Mouse (Mus musculus) thymus, postnatal 25 days (tissue): ENCODE results near the gene Dync1li1.
A peak's percentile ranks its signal among the peaks of the same experiment; 100 is the strongest.
"Not testable (repeated sequence)": the region's sequence is repeated elsewhere in the genome, so short reads cannot be mapped to it uniquely, and the experiment has no call there.

Experiments used
- DNase-seq: peaks from one replicate; pipeline ENCODE4 v3.0.0; 2022

The Dync1li1 gene

DNA sequence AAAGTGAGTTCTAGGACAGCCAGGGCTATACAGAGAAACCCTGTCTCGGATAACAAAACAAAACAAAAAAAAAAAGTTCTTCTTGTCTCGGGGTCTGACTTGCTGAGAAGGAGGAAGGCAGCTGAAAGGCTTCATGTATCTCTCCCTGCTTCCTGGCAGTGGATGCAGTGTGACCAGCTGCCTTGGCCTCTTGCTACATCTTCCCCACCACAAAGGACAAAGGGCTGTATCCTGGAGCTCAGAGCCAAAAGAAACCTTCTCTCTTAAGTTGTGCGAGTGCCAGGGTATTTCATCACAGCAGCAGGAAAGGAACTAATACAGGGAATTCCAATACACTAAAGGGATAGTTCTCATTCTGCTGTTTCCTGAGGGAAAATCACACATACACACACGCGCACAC lies 10.0 kb upstream of the Dync1li1 start:
- DNase-seq, result no peak

DNA sequence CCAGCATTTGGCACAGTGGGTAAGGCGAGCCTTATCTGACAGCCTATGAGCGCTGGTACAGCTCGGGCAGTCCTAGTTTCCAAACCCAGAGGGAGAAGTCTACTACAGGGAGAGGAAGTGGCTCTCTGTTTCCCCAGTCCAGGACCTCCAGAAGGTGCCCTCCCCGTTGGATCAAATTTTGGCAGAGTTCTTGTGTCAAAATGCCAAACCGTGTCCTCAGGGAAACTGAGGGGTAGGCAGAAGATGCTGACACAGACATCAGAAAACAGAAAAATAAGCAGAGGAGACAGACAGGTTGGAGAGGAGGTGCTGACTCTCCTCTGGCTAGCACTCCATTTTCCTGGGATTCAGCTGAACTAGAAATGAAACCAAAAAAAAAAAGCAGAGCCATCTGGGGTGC lies 8.6 kb upstream of the Dync1li1 start:
- no peak for DNase-seq

DNA sequence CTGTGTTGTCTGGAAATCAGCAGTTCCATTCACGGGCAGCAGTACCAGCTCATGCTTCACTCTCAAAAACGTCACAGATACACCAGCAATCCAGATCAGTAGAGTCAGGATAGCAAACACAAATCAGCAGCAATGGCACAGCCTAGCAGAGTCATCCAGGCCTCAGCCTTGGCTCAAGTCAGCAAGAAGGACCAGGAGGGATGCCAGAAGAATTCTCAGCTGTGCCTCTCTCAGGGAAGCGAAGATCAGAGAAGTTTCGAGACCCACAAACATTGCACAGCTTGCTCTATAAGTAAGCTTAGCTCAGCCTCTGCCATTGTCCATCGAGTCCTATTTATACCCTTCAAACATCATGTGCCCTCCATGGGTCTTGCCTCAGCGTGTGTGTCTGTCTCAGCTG lies 8.1 kb upstream of the Dync1li1 start:
- DNase-seq, result no peak

DNA sequence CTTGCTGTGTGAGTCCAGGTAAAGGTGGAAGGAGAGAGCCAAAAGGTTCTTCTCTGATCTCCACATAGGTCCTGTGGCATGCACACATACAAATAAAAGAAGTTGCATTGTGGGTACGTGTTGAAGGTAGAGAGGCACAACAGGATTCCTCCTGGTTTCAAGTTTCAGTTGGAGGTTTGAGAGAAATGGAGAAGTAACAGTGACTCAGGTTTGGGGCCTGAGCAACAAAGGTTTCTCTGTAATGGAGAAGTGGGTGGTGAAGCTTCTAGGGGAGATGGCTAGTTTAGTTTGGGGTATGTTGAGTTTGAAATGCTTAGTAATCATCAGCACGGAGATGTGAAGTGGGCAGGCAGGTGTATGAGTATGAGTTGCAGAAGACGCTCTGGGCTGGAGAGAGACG lies 6.4 kb upstream of the Dync1li1 start:
- no peak for DNase-seq

DNA sequence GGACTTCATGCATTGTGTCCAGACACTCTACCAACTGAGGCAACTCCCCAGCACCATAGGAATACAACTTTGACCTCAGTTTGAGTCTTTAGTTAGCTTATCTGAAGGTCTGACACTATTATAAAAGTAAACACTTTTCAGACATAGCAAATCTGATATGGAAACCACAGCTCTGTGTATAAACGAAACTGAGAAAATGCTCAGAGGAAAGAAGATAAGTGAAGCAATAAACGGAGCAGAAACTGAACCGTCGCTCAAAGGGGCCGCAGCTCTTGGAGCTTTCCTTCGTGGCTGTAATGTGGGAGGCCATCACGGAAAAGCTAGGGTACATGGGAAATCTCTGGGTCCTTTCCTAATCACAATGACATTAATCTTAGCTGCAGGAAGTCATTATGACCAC lies 2.3 kb upstream of the Dync1li1 start:
- no peak for DNase-seq

DNA sequence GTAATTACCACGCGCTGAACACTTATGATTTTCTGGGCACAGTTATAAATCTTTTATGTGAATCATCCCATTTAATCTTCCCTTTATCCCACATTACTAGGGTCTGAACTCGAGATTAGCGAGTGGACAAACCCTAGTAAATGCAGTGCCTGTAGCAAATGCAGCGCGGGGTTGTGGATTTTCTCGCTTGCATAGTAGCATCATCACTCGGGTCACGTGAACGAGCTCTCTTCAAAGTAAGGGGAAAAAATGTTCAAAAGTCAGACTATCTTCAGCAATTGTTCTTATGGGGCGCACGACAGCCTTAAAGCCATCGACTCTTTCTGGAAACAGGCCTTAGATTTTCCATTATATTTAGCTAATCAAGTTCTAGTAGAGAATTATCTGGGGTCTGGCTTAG lies 951 bp upstream of the Dync1li1 start:
- DNase-seq, result no peak

DNA sequence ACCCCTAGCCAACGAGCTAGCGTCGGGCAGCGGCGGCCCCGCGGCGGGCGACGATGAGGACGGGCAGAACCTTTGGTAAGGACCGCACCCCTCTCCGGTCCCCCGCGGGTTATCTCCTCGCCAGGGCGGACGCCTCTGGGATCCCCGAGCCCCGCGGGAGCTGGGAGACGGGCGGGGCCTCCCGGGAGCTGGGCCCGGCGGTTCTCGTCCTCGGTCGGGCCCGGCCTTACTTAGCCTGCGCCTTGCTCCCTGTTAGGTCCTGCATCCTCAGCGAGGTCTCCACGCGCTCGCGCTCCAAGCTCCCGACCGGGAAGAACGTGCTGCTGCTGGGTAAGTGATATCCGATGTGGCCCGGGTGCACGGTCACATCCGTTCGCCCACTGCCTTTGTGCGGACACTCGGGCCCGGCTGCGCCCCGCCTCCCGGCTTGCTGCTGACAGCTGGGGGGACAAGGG lies 390 bp downstream of the Dync1li1 start:
- DNase-seq, result no peak

DNA sequence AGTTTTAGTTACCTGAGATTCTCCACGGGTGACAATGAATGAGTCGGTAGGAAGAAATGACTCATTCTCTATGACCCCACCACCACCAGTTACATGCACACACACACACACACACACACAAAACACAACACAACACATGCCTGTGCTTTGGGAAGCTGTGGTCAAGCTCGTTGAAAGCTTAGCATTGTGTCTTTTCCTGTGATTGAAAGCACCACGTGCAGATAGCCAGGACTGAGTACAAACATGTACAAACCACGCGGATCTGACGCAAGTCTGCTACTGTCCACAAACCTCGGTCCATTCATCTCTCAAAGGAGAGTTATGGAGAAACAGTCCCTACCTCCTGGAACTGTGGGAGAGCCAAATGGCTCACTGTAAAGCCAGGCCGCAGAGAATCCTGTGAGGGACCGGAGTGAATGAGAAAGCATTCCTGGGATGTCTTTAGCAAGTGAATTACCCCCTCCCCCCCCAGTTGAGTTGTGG lies 1.6 kb downstream of the Dync1li1 start:
- no peak for DNase-seq

DNA sequence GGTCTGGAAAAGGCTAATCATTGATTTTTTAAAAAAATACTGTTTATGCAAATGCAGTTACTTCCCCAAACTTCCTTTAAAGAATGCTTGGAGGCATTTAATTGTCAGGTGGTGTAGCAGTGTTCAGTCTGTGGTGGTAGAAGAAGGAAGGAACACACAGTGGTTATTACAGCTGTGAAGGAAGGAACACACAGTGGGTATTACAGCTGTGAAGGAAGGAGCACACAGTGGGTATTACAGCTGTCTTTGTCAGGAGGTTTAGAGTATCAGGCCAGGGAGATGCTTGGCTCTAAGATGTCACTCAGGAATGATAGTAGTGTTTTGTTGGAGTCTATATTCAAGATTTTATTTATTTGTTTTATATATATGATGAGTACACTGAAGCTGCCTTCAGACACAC lies 2.5 kb downstream of the Dync1li1 start:
- no peak for DNase-seq

DNA sequence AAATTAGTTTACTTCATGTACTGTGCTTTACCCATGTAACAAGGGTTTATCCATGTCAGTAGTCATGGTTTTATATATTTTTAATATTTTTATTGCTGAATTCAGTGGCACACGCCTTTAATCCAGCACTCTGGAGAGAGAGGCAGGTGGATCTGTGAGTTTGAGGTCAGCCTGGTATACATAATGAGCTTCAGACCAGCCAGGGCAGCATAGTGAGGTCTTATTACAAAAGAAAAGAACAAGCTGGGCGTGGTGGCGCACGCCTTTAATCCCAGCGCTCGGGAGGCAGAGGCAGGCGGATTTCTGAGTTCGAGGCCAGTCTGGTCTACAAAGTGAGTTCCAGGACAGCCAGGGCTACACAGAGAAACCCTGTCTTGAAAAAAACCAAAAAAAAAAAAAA lies 7.1 kb downstream of the Dync1li1 start:
- DNase-seq, result not testable (repeated sequence)

DNA sequence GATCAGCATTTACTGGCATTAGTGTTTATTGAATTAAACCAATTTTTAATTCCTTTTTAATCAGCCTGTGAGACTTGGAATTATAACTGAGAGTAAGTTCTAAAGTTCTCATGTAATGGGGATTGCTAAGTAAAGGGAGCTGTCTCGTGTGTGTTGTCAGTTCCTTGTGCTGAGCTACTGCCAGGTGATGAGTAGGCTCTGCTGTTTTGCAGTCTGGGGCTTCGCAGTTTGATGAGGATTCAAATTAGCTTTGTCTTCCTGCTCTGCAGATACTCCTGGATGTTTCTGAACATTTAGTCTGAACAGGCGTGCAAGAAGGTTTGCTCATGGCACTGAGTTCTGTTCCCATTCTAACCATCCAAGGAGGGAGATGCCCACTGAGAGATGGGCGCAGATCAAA lies 8.5 kb downstream of the Dync1li1 start:
- DNase-seq, result no peak

DNA sequence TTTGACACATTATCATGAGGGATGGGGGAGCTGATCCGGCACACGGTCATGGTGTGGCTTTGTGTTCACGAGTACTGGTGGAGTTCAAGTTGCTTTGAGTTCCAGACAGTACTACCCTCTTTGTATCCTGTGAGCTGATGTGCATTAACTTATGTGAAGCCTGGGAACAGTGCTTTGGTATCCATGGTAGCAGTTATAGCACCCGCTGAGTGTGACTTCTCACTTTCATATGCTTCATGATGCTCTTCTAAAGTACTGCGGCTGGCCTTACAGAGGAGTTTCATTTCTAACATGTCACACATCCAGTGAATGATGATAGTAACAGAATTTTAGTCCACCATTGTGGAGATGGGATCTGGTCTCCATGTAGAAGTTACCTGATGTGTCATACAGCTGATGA lies 9.3 kb downstream of the Dync1li1 start:
- DNase-seq, result no peak

DNA sequence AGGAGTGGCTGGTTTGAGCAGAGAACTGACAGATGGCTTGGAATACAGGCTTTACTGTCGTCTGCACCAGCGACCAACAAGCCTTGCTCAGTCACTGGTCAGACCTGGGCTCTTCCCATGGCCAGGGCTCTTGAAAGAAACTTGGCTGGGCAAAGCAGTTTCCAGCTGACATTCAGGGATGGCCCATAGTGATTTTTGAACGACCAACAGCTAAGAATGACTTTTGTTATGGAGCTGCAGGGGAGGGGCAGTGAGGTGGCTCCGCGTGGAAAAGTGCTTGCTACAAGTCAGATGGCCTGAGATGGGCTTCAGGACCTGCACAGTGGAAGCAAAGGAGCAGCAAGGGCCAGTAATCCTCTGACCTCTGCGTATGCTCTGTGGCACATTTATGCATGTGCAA lies 10.7 kb downstream of the Dync1li1 start:
- no peak for DNase-seq

DNA sequence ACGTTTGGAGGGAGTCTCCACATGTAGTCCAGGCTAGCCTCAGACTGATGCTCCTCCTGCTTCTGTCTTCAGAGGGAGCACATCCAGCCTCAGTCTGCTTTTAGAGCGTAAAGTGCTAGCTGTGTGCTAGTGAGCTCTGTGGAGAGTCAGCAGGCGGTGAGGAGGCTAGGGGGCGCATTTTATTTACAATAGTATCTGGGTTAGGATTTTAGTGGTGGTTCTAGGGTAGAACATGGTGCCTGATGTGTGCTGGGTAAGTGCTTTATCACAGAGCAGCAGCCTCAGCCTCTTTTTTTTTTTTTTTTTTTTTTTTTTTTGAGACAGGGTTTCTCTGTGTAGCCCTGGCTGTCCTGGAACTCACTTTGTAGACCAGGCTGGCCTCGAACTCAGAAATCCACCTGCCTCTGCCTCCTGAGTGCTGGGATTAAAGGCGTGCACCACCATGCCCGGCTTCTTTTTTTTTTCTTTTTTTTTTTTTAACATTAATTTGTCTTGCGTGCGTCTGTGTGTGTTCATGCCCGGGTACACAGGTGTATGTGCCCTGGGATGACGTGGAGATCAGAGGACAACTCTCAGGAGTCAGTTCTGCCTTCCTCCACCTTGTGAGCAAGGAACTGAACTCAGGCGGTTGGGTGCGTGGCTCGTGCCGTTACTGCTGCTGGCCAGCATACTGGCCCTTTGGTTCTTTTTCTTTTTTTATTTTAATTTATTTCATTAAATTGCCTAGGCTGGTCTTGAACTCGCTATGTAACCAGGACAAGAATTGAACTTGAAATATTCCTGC lies 11.5 kb downstream of the Dync1li1 start:
- no peak for DNase-seq

DNA sequence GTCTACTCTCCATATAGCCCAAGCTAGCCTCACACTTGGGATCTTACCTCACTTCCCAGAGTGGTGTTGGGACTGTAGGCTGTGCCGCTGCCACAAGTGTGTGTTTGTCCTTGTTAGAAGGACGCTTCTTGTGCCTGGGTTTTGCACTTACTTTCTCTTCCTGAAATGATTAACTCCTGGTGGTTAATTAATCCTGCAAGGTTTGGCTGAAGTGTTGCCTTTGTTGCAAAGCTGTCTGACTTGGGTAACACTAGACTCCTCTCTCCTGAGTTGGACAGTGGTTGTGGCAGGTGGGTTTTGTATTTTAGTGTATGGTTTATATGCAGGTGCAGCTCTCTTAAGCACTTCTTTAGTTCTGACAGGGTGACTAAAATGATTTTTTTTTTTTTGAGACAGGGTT lies 12.4 kb downstream of the Dync1li1 start:
- DNase-seq, result no peak

DNA sequence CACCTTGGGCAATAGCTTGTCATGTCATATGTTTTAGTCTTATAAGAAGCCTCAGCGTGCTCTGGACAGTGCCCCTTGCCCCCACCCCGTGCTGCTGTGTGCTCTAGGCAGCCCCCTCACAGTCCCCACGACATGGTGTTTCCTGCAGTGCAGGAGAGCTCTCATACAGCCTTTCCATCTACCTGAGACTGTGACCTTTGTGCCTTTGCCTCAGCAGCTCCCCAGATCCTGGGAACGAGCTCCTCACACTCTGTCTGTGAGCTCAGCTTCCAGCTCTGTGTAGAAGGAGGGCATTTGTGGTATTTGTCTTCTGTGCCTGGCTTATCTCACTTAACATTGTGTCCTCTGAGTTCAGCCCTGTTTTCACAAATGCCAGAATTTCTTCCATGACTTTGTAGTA lies 13.3 kb downstream of the Dync1li1 start:
- DNase-seq, result no peak

DNA sequence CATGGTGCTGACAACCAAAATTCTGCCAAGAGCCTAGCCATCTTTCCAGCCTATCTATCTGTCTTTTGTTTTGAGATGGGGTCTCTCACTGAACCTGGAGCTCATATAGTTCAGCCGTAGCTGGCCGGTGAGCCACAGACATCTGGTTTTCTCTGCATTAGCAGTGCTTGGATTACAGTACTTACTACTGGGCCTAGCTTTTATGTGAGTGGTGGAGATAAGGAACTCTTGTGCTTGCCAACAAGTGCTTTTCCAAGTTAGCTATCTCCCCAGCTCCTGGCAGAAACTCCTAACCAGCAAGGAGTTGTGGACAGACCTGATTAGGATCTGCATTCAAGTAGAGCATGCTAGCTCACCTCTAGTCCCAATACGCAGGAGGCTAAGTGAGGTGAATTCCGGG lies 19.2 kb downstream of the Dync1li1 start:
- DNase-seq, result no peak

DNA sequence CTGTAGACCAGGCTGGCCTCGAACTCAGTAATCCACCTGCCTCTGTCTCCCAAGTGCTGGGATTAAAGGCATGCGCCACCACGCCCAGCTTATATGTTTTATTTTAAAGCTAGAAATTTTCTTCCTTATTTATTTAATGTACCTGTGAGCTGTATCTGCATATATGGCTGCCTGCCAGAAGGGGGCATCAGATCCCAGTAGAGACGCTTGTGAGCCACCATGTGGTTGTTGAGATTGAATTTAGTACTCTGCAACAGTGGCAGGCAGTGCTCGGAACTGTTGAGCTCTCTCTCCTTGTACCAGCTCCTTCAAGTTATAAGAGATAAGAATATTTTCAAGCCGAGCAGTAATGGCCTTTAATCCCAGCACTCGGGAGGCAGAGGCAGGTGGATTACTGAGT lies 21.8 kb downstream of the Dync1li1 start:
- peak; percentile 54 for DNase-seq

DNA sequence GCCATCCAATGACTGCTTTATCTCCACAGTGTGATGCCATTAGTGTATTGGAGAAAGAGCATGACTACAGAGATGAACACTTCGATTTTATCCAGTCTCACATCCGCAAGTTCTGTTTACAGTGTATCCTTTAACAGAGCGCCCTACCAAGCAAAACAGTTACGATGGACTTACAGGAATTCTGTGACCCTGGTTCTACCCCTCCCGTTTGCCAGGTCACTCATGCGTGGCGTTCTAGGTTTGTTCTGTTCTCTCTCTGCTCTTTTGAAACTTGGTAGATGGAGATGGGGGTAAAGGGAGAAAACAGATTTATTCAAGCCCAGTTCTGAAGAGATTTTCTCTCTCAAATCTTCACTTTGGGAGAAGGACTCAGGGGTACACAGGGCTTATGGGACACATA lies 24.9 kb downstream of the Dync1li1 start:
- DNase-seq, result no peak

DNA sequence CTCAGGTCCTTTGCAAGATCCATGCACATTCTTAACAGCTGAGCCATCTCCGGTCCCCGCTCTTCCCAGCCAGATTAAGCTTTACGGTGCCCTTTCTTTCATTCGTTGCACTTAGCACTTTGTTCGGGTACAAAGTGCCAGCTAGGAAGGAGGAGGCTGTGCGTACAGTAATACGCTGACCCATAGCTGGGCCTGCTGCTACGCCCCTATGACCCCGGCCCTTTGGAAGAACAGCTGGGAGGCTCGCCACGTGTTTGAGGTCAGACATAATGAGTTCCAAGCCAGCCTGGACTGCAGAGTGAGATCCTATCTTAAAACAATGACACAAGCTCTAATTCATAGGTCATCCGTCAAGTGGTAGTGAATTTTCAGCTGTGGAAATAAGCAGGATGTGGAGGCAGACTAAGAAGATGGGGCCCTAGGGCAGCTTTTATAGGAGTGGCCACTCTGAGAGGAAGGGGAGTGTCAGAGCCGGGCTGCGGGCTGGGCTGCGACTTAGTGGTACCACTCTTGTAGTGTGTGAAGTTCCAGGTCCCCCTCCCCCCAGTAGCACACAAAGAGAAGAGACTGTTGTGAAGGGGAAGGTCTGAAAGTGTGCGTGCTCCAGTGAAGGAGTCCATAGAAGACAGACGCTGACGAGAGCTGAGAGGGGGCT lies 28.2 kb downstream of the Dync1li1 start:
- no peak for DNase-seq

DNA sequence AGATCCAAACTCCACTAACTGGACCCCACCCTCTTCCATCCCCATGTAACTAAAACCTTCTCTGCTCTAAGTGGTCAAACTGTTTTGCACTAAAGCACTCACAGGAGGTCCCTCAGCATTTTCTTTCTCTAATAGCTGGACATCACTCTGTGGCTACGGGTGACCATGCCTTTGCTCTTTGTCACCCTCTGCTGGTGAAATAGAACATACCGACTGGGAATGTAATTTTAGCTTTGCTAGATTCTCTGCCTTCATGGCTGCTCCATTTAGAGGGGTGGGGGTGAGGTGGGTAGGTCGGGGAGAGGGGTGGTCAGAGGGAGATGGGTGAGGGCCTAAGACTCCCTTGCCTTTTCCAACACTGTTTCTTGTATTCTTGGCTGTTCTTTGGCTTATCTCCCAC lies 38.7 kb downstream of the Dync1li1 start:
- DNase-seq, result no peak

DNA sequence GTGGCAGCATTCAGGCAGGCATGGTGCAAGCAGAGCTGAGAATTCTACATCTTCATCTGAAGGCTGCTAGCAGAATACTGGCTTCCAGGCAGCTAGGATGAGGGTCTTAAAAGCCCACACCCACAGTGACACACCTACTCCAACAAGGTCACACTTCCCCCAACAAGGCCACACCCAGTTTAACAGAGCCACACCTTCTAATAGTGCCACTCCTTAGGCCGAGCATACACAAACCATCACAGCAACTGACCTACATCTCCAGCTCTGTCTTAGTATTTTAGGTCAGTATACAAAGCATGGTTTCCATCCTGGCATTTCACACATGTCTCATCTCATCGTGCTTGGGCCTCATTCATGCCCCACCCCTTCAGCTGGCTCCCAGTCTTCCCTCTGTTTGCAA lies 39.8 kb downstream of the Dync1li1 start:
- DNase-seq, result not testable (repeated sequence)

DNA sequence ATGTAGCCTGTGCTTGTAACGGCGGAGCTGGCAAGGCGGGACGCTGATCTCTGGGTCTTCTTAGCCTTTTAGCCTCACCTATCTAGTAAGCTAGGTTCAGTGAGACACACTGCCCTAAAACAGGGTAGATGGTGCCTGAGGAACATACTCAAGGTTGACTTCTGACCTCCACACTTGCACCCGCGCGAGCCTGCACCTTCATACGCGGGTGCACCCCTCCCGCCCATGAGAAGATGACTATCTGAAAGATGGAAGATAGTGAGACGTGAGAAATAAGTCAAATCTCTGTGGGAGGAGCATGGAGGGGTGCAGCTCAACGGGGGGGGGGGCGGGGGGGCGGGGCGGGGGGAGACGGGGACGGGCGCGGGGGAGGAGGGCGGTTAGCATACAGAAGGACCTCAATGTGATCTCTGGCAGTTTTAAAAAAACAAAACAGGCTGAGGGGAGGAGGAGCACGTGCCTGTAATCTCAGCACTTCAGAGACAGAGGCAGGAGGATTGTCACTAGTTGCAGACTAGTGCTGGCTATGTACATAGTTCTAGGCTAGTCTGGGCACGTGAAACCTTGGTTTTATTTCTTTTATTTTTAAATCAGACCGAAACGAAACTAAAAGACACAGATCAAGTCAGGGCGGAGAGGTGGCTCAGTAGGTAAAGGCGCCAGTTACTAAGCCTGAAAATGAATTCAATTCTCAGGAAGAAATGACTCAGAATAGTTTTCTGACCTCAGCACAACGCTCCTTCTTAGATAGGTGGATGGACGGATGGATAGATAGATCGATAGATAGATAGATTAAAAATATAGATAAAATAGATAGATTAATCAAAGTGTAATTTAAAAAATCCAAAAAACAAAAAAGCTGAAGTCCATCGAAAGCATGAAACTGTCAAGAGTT lies 41.6 kb downstream of the Dync1li1 start:
- peak; percentile 29 for DNase-seq
